Mouse (Mus musculus) myocyte (in vitro differentiated cells): ENCODE measurements around the gene Shisa6. TPM values are rescaled to one million over a fixed set of nuclear protein-coding genes. Genes with fewer than 3 reads are reported as not detected.

Experiments
- H3K27me3 ChIP-seq: one replicate; pipeline ENCODE4 v1.6.1; 2011; ENCODE audit not compliant: control insufficient read depth, insufficient read depth, insufficient read length
- H3K36me3 ChIP-seq: one replicate; pipeline ENCODE4 v1.6.1; 2011; ENCODE audit not compliant: control insufficient read depth, insufficient read depth
- H3K4me2 ChIP-seq: one replicate; pipeline ENCODE4 v1.6.1; 2011; ENCODE audit warnings: low read depth, control low read depth
- H3K4me3 ChIP-seq: one replicate; pipeline ENCODE4 v1.5.1; 2011; ENCODE audit warnings: mild to moderate bottlenecking, control low read depth, moderate library complexity
- H3K79me2 ChIP-seq: one replicate; pipeline ENCODE4 v1.6.1; 2011; ENCODE audit not compliant: control insufficient read depth, insufficient read depth
- H3ac ChIP-seq: one replicate; pipeline ENCODE4 v1.6.1; 2011; ENCODE audit not compliant: control insufficient read depth, insufficient read length
- CEBPB ChIP-seq: IDR thresholded peaks from 2 replicates; pipeline ENCODE4 v1.6.1; 2011; ENCODE audit warnings: mild to moderate bottlenecking, moderate library complexity; ENCODE audit not compliant: poor library complexity, insufficient read depth, severe bottlenecking
- E2F4 ChIP-seq: IDR thresholded peaks from one replicate; pipeline ENCODE4 v1.6.1; 2011; ENCODE audit warnings: mild to moderate bottlenecking, control low read depth, moderate library complexity; ENCODE audit not compliant: insufficient read depth
- MAX ChIP-seq: IDR thresholded peaks from one replicate; pipeline ENCODE4 v1.6.1; 2011; ENCODE audit warnings: low read depth, mild to moderate bottlenecking, control low read depth
- MYOD1 ChIP-seq, 3 experiments: IDR thresholded peaks; one replicate each; pipeline ENCODE4 v1.6.1; 2011; ENCODE audit warnings: control low read depth in 2 of 3, low read depth in 2 of 3, mild to moderate bottlenecking in 2 of 3, moderate library complexity in 1 of 3; ENCODE audit not compliant: insufficient read length in 2 of 3, control insufficient read depth in 1 of 3
- MYOG ChIP-seq, 3 experiments: IDR thresholded peaks; one replicate each; pipeline ENCODE4 v1.6.1; 2011; ENCODE audit warnings: control low read depth in 2 of 3, low read depth in 2 of 3, mild to moderate bottlenecking in 2 of 3; ENCODE audit not compliant: insufficient read length in 2 of 3, control insufficient read depth in 1 of 3, insufficient read depth in 1 of 3
- POLR2A ChIP-seq: IDR thresholded peaks from one replicate; pipeline ENCODE4 v1.6.1; 2011; ENCODE audit warnings: low read depth, mild to moderate bottlenecking, control low read depth, moderate library complexity; ENCODE audit not compliant: insufficient read length
- POLR2AphosphoS2 ChIP-seq: IDR thresholded peaks from one replicate; pipeline ENCODE4 v1.6.1; 2011; ENCODE audit warnings: low read depth, control low read depth; ENCODE audit not compliant: insufficient read length
- REST ChIP-seq: IDR thresholded peaks from one replicate; pipeline ENCODE4 v1.6.1; 2011; ENCODE audit warnings: mild to moderate bottlenecking, control low read depth, moderate library complexity; ENCODE audit not compliant: insufficient read depth, insufficient read length
- SRF ChIP-seq: IDR thresholded peaks from one replicate; pipeline ENCODE4 v1.6.1; 2011; ENCODE audit warnings: low read depth; ENCODE audit not compliant: control insufficient read depth, insufficient read length
- TCF12 ChIP-seq: IDR thresholded peaks from one replicate; pipeline ENCODE4 v1.6.1; 2011; ENCODE audit warnings: mild to moderate bottlenecking, control low read depth; ENCODE audit not compliant: poor library complexity, insufficient read depth, severe bottlenecking
- TCF3 ChIP-seq: IDR thresholded peaks from one replicate; pipeline ENCODE4 v1.6.1; 2011; ENCODE audit warnings: low read depth, control low read depth; ENCODE audit not compliant: insufficient read length
- USF1 ChIP-seq: IDR thresholded peaks from one replicate; pipeline ENCODE4 v1.6.1; 2011; ENCODE audit warnings: low read depth, mild to moderate bottlenecking, control low read depth, moderate library complexity
- polyA plus RNA-seq: library from polyadenylated mRNA; unstranded; fragments of >200 nt; fragmentation: generic; extraction: Trizol; gene quantifications from one replicate; pipeline ENCODE4 v1.2.1, GENCODE M21; 2012; ENCODE audit warnings: missing spikeins

The Shisa6 gene
- polyA plus RNA-seq, 1 experiment = not detected

DNA sequence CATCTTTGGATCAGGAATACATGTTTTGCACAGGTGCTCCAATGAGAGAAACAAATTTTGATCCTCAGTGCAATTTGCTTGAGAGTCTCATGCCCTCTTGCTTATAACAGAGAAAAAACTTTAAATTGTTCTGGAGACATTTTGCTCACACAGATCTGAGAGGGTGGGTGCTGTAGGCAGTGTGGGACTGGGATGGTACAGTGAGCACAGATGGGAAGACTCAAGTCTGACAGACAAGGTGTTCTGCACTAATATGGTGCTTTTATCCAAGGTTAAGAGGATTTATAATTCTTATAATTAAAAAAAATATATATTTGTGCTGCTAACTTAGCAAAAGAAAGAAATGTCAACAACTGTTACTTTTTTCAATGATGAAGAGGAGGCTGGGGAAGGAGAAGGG is 189.5 kb downstream of the Shisa6 start:
- Histone ChIP-seq H3K4me2 (no peak overlapping the region), H3K4me3 (no peak overlapping the region), H3K79me2 (no peaks in the 10 kb centered on the region), H3ac (no peak overlapping the region), H3K36me3 (no peaks in the 10 kb centered on the region), H3K27me3 (no peaks in the 10 kb centered on the region)
- TF ChIP-seq REST (no peak), SRF (no peak), POLR2AphosphoS2 (no peak), TCF12 (no peak), MYOG (IDR thresholded peaks at IDR 0.05; ENCODE audit: control insufficient read depth in 1 of 3, insufficient read depth in 1 of 3, insufficient read length in 2 of 3, low read depth in 2 of 3) (no peak), POLR2A (no peak), MYOD1 (IDR thresholded peaks at IDR 0.05; ENCODE audit: control insufficient read depth in 1 of 3, insufficient read length in 2 of 3, low read depth in 2 of 3) (no peak), USF1 (no peak), CEBPB (no peak), E2F4 (no peak)

DNA sequence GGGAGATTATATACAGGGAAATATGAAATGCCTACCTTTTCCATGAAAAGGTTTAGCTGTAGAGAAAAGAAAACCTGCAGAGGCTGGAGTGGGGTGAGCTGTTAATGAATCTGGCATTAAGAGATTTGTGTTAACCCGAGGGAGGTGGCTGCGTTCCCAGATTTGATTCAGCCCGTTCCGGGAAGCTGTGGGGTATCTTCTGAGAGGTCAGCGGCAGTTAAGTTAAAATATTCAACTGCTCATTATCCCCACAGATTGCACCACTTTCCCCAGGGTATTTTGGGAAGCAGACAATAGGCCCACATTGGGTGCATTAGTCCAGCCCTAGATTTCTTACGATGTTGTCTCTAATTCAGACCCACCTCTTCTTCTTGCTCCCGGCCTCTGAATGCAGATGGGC is 213.0 kb downstream of the Shisa6 start:
- H3K4me2 ChIP-seq = no peak overlapping the region
- H3K4me3 ChIP-seq = no peak overlapping the region
- no peaks in the 10 kb centered on the region for H3K27me3 ChIP-seq
- H3ac ChIP-seq = no peak overlapping the region
- no peaks in the 10 kb centered on the region for H3K36me3 ChIP-seq
- TF ChIP-seq POLR2A (no peak), TCF3 (no peak), SRF (no peak), POLR2AphosphoS2 (no peak), CEBPB (no peak), MYOG (IDR thresholded peaks at IDR 0.05; ENCODE audit: control insufficient read depth in 1 of 3, insufficient read depth in 1 of 3, insufficient read length in 2 of 3, low read depth in 2 of 3) (no peak)
- H3K79me2 ChIP-seq = no peaks in the 10 kb centered on the region

DNA sequence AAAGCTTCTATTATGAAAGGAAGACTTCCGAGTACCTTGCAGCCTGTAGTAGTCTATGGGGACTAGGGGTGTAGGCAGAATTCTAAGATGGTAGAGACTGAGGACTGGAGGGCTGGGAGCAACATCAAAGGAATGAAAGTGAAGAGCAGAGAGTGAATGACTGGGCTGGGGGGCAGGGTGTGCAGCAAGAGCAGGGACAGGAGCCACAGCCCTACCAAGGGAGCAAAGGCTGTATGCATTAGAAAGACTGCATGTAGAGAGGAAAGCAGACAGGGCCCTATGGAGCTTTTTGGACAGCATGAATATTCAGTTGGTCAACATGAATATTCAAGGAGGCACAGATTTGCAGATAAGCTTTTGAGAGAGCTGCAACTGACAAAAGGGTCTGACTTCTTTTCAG is 221.4 kb downstream of the Shisa6 start:
- TF ChIP-seq TCF3 (no peak), MYOD1 (IDR thresholded peaks at IDR 0.05; ENCODE audit: control insufficient read depth in 1 of 3, insufficient read length in 2 of 3, low read depth in 2 of 3) (no peak)
- H3K27me3 ChIP-seq = no peaks in the 10 kb centered on the region
- no peaks in the 10 kb centered on the region for H3K36me3 ChIP-seq
- H3K79me2 ChIP-seq = no peaks in the 10 kb centered on the region
- no peak overlapping the region for H3K4me3 ChIP-seq
- no peak overlapping the region for H3K4me2 ChIP-seq
- H3ac ChIP-seq = no peak overlapping the region

DNA sequence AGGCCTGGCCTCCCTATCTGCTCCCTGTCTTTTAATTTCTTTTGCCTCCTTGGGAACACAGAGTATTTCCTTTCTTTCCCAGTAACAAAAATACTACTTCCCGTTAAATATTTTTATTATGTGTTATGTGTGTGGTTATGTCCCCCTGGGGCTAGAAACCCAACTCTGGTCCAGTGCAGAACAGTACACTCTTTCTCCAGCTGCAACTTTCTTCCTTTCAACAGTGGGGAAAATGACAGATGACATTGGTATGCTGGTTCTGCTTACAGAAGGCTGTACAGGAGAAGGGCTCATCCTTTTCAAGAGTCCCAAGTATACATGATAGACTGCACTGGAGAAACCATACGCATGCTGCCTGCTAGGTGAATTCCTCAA is 251.1 kb downstream of the Shisa6 start:
- no peaks in the 10 kb centered on the region for H3K27me3 ChIP-seq
- H3K36me3 ChIP-seq = no peaks in the 10 kb centered on the region
- no peak overlapping the region for H3K4me2 ChIP-seq
- TF ChIP-seq POLR2A (no peak), TCF3 (no peak), MYOG (IDR thresholded peaks at IDR 0.05; ENCODE audit: control insufficient read depth in 1 of 3, insufficient read depth in 1 of 3, insufficient read length in 2 of 3, low read depth in 2 of 3) (no peak), MYOD1 (IDR thresholded peaks at IDR 0.05; ENCODE audit: control insufficient read depth in 1 of 3, insufficient read length in 2 of 3, low read depth in 2 of 3) (no peak), E2F4 (no peak), TCF12 (no peak)
- H3K4me3 ChIP-seq = no peak overlapping the region
- H3ac ChIP-seq = no peak overlapping the region
- H3K79me2 ChIP-seq = no peaks in the 10 kb centered on the region

DNA sequence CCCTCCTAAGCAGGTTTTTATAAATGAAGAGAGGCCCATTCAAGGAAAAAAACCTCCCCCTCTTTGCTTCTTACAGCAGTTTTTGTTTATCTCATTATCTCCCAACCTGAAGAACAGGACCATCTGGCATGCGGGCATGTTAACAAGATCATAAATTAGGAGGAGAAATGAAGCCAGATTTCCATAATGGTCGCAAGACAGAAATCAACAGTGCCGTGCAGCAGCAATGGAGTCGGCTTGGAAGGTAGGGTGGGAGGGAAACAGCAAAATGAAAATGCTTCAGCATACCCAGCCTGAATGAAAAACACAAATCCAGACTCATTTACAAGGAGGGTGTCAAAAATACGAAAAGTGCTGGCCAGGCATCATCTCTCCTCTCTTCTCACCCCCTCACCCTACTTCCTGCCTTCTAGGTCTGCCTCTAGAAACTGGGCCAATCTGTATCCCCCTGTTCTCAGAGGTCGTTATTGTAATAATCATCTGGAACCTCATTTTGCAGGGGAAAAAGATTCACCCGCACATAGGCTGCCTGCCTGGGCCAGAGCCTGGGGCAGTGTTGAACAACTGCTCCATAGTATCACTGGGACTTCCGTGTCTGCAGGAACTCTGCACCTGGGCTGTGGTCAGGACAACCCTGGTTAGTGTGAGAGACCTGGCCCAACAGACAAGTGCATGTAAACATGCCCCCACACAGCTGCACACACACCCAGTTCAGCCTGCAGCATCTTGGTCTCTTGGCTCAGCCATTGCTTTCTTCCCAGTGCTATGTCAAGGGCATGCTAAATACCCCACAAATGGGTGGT is 251.7 kb downstream of the Shisa6 start:
- Histone ChIP-seq H3K4me2 (no peak overlapping the region), H3K36me3 (no peaks in the 10 kb centered on the region), H3K27me3 (no peaks in the 10 kb centered on the region), H3ac (no peak overlapping the region), H3K4me3 (no peak overlapping the region), H3K79me2 (no peaks in the 10 kb centered on the region)
- TF ChIP-seq MAX = no peak
- no peak for TF ChIP-seq SRF
- no peak for TF ChIP-seq CEBPB
- TF ChIP-seq POLR2A = no peak
- TF ChIP-seq MYOG (IDR thresholded peaks at IDR 0.05; ENCODE audit: control insufficient read depth in 1 of 3, insufficient read depth in 1 of 3, insufficient read length in 2 of 3, low read depth in 2 of 3) = no peak
- no peak for TF ChIP-seq POLR2AphosphoS2
- TF ChIP-seq MYOD1 (IDR thresholded peaks at IDR 0.05; ENCODE audit: control insufficient read depth in 1 of 3, insufficient read length in 2 of 3, low read depth in 2 of 3) = no peak
- no peak for TF ChIP-seq REST
- no peak for TF ChIP-seq TCF3
- TF ChIP-seq TCF12 = no peak
- no peak for TF ChIP-seq E2F4
- TF ChIP-seq USF1 = no peak
